In genomic region chr16:87770576-87770975, GRCm38 (mm10) we compare ENCODE assay signal across 25 mouse cellular contexts.
"Had no signal": no experiment of that assay in that cellular context is flagged by ENCODE, and none has a peak within 500 bp of the region (broad histone marks: within the 10 kb centered on the region; RNA-seq: fewer than 3 reads in every experiment).

No protein-coding gene starts in this region.

- H3K36me3 ChIP-seq: heart, embryonic 12.5 days; hindbrain, embryonic 10.5 days; hindbrain, embryonic 12.5 days; intestine, embryonic 15.5 days; limb, embryonic 10.5 days; limb, embryonic 12.5 days; liver, embryonic 13.5 days; liver, embryonic 15.5 days had no signal

- H3K4me3 ChIP-seq: gastrocnemius, adult 2 months; heart, adult 2 months; heart, embryonic 12.5 days; hindbrain, embryonic 10.5 days; hindbrain, embryonic 12.5 days; intestine, embryonic 15.5 days; layer of hippocampus, adult 2 months; left cerebral cortex, adult 2 months; limb, embryonic 10.5 days; limb, embryonic 12.5 days; liver, embryonic 13.5 days; liver, embryonic 15.5 days had no signal

- H3K27me3 ChIP-seq: heart, embryonic 12.5 days; hindbrain, embryonic 12.5 days; intestine, embryonic 15.5 days; limb, embryonic 12.5 days; liver, embryonic 13.5 days; liver, embryonic 15.5 days had no signal

- ATAC-seq: forebrain, embryonic 16.5 days; hindbrain, embryonic 16.5 days; inflammation-experienced regulatory T-cells, adult 6 months; intestine, embryonic 15.5 days had no signal

- H3K4me1 ChIP-seq: heart, embryonic 12.5 days; hindbrain, embryonic 10.5 days; hindbrain, embryonic 12.5 days; intestine, embryonic 15.5 days; limb, embryonic 10.5 days; limb, embryonic 12.5 days; liver, embryonic 13.5 days; liver, embryonic 15.5 days had no signal

- H3K9me3 ChIP-seq: heart, embryonic 12.5 days; hindbrain, embryonic 10.5 days; hindbrain, embryonic 12.5 days; intestine, embryonic 15.5 days; limb, embryonic 10.5 days; limb, embryonic 12.5 days; liver, embryonic 13.5 days; liver, embryonic 15.5 days had no signal

- H3K9ac ChIP-seq: heart, embryonic 12.5 days; hindbrain, embryonic 12.5 days; hindbrain, embryonic 14.5 days; intestine, embryonic 15.5 days; limb, embryonic 12.5 days; liver, embryonic 13.5 days; liver, embryonic 15.5 days had no signal

- H3K27ac ChIP-seq: gastrocnemius, adult 2 months; heart, adult 2 months; hindbrain, embryonic 10.5 days; hindbrain, embryonic 12.5 days; hindbrain, embryonic 14.5 days; intestine, embryonic 15.5 days; layer of hippocampus, adult 2 months; left cerebral cortex, adult 2 months; limb, embryonic 10.5 days; limb, embryonic 12.5 days; liver, embryonic 13.5 days; liver, embryonic 15.5 days had no signal

- H3K4me2 ChIP-seq: heart, embryonic 12.5 days; hindbrain, embryonic 12.5 days; hindbrain, embryonic 14.5 days; intestine, embryonic 15.5 days; limb, embryonic 12.5 days; liver, embryonic 11.5 days; liver, embryonic 13.5 days; liver, embryonic 15.5 days had no signal

- DNase-seq: gastrocnemius, adult 2 months; gastrocnemius, postnatal 10 days; gastrocnemius, postnatal 25 days; heart, adult 11 months; heart, adult 2 months; heart, postnatal 10 days; heart, postnatal 4 days; kidney, postnatal 10 days; kidney, postnatal 25 days; liver; liver, embryonic 13.5 days had no signal
